Mouse (Mus musculus) retina, adult 2 months (tissue): ENCODE data around the gene Tbr1.

Experiments
- DNase-seq: peaks from one replicate; pipeline ENCODE4 v3.0.0-alpha.2; 2012; ENCODE audit warnings: low read depth, low spot score

Tbr1 gene

GRCm38 (mm10) chr2:61811507-61812421 is 9.0 kb downstream of the Tbr1 start:
- DNase-seq, result no peak

GRCm38 (mm10) chr2:61812536-61812935 is 9.8 kb downstream of the Tbr1 start:
- DNase-seq, result no peak

- DNase-seq, result no peak
These were observed 10.4 kb downstream of the Tbr1 start for GRCm38 (mm10) chr2:61813106-61813505.

DNA sequence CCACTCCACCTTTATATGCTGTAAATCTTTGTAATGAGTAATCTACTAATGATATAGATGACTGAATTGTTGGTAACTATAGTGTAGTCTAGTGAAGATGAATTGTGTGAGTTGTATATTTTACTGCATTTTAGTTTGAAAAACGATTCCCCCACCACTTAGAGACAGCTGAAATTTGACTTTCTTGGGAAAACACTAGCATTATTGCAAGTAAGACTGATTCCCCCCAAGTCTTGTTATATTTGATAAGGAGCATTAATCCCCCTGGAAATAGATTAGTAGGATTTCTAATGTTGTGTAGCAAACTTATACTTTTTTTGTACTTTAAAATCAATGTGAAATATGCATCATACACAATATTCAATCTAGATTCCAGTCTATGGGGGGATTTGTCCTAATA is 10.8 kb downstream of the Tbr1 start:
- DNase-seq, result no peak

GRCm38 (mm10) chr2:61814548-61815473 is 12.1 kb downstream of the Tbr1 start:
- DNase-seq, result no peak

- no peak for DNase-seq
These were observed 13.0 kb downstream of the Tbr1 start for GRCm38 (mm10) chr2:61815583-61816313.

DNA sequence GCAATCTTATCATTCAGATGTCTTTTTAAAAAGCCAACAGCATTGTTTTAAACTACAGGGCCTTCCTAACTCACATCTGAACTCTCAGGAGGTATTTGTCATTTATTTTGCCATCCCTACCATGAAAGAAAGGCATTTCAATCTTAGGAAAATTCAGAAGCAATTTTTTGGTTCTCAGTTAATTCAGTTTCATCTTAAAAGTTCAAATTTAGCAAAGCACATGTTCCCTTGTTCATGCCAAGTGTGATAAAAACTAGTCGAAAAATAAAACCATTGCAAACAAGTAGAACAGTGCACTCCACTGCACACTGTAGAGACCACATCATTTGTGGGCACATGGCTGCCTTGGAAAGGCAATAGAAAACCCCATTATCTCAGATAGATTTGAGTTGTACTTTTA is 15.5 kb downstream of the Tbr1 start:
- DNase-seq, result no peak

GRCm38 (mm10) chr2:61820203-61820602 is 17.5 kb downstream of the Tbr1 start:
- DNase-seq, result no peak

DNA sequence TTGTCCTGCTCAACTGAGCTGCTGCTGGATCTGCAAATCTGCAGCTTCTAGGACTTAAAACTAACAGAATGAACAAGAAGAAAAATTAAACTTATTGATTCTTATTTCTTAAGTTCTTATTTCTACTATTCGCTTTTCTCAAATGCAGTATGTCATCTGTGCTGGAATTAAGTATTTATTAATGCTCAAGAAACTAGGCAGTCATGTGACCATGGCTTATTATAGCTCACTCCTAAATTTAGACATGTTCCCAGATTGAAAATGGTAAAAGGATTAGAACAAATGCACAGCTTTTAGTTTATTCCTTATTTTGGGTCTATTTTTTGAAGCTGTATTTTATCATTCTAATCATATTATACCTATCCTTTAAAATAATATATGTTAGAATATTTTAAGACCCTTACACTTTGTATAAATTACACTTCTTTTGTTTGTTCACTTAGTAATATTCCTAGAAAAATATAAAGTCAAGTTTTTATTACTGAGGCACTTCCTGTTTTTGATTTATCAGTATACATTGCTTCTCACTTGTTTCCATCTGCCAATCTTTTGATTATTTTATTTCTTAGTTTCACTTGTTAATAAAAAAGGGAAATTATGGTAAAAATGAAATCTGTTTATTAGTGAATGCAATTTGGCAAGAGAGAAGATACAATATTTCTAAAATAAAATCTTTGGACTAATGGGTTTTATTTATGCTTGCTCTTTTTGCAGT is 20.9 kb downstream of the Tbr1 start:
- no peak for DNase-seq

- DNase-seq, result no peak
These were observed 34.6 kb downstream of the Tbr1 start for GRCm38 (mm10) chr2:61837243-61837806.
